Mouse (Mus musculus) embryonic facial prominence, embryonic 13.5 days (tissue): ENCODE measurements around the gene Arl14. TPM values are rescaled to one million over a fixed set of nuclear protein-coding genes. Genes with fewer than 3 reads are reported as not detected.
"Not testable (repeated sequence)": the region's sequence is repeated elsewhere in the genome, so short reads cannot be mapped to it uniquely, and the experiment has no call there.

Source experiments
- ATAC-seq: fragments of 200-750 bp; cut with Nextera tagmentation; 2 replicates; pipeline ENCODE4 v1.8.0; 2017; ENCODE audit warnings: low read depth; ENCODE audit not compliant: insufficient number of reproducible peaks, insufficient read depth, low FRiP score, low TSS enrichment
- H3K27ac ChIP-seq: fragments of 300-500 bp; sonication (generic); 2 replicates; pipeline ENCODE4 v1.5.1; 2015; ENCODE audit warnings: moderate library complexity, mild to moderate bottlenecking, inconsistent platforms
- H3K27me3 ChIP-seq: fragments of 300-500 bp; sonication (generic); 2 replicates; pipeline ENCODE4 v1.6.1; 2015; ENCODE audit warnings: mild to moderate bottlenecking, inconsistent platforms
- H3K36me3 ChIP-seq: fragments of 300-500 bp; sonication (generic); 2 replicates; pipeline ENCODE4 v1.6.1; 2015; ENCODE audit warnings: mild to moderate bottlenecking, inconsistent platforms
- H3K4me1 ChIP-seq: fragments of 300-500 bp; sonication (generic); 2 replicates; pipeline ENCODE4 v1.6.1; 2015; ENCODE audit warnings: inconsistent platforms
- H3K4me2 ChIP-seq: fragments of 300-500 bp; sonication (generic); 2 replicates; pipeline ENCODE4 v1.6.1; 2015; ENCODE audit warnings: moderate library complexity, mild to moderate bottlenecking, inconsistent platforms
- H3K4me3 ChIP-seq: fragments of 300-500 bp; sonication (generic); 2 replicates; pipeline ENCODE4 v1.5.1; 2015; ENCODE audit warnings: mild to moderate bottlenecking, inconsistent platforms
- H3K9ac ChIP-seq: fragments of 300-500 bp; sonication (generic); 2 replicates; pipeline ENCODE4 v1.6.1; 2015; ENCODE audit warnings: mild to moderate bottlenecking, inconsistent platforms
- H3K9me3 ChIP-seq: fragments of 300-500 bp; sonication (generic); 2 replicates; pipeline ENCODE4 v1.6.1; 2016; ENCODE audit warnings: inconsistent platforms
- WGBS: fragments of 180-500 bp; shearing (Covaris S2); methylation state at CpG from one replicate; pipeline ENCODE4 v1.1.7; 2015; ENCODE audit warnings: mixed read lengths; 5-methylcytosine and 5-hydroxymethylcytosine counted together
- polyA plus RNA-seq: library from polyadenylated mRNA; unstranded; fragments of >200 nt; fragmentation: Nextera tagmentation; extraction: Ambion mirVana; gene quantifications from 2 replicates; pipeline ENCODE4 v1.2.1, GENCODE M21; 2015

Gene Arl14
- polyA plus RNA-seq, 1 experiment from 2014 or later = not detected

DNA sequence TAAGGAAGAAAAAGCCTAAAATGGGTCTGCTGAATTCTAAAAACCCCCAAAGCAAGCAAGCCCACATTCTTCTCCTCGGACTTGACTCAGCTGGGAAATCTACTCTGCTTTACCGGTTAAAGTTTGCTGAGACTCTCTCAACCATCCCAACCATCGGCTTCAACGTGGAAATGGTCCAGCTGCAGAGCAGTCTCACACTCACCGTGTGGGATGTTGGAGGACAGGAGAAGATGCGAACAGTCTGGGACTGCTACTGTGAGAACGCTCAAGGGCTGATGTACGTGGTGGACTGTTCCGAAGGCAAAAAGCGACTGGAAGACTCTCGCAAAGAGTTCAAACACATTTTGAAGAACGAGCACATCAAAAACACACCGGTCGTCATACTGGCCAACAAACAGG, 282 bp downstream of the Arl14 start:
- 89% methylated on average over 14 of the region's 14 CpGs for WGBS
- no peak overlapping the region for H3K4me2 ChIP-seq
- no peaks in the 10 kb centered on the region for H3K27me3 ChIP-seq
- H3K36me3 ChIP-seq = no peaks in the 10 kb centered on the region
- no peaks in the 10 kb centered on the region for H3K9me3 ChIP-seq
- ATAC-seq = no peak
- no peak overlapping the region for H3K9ac ChIP-seq
- H3K4me1 ChIP-seq = no peaks in the 10 kb centered on the region
- H3K4me3 ChIP-seq = no peak overlapping the region
- no peak overlapping the region for H3K27ac ChIP-seq

- Histone ChIP-seq H3K4me3 (no peak overlapping the region), H3K4me1 (no peaks in the 10 kb centered on the region), H3K9ac (no peak overlapping the region), H3K4me2 (no peak overlapping the region), H3K27me3 (no peaks in the 10 kb centered on the region), H3K27ac (no peak overlapping the region), H3K9me3 (no peaks in the 10 kb centered on the region), H3K36me3 (no peaks in the 10 kb centered on the region)
- 83% methylated on average over 7 of the region's 7 CpGs for WGBS
- ATAC-seq = no peak
Measured at GRCm38 (mm10) chr3:69222987-69223386, 768 bp downstream of the Arl14 start.

DNA sequence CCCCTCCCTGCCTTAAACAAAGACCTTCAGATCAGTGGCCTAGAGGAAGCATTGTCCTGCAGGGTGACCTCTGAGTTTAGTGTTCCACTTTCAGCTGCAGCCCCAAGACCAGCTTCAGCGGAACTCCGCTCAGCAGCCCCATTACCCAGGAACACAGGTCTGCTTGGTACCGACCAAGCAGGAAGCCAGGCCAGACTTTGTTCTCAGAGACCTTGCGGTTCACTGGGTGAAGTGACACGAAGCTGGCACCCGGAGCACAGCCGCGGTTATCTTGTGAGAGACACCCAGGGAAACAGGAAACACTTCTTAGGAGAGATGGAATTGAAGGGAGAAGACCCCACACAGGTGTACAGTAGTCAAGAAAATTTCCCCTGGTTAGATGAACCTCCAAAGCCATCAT, 1.4 kb downstream of the Arl14 start:
- Histone ChIP-seq H3K4me3 (no peak overlapping the region), H3K36me3 (no peaks in the 10 kb centered on the region), H3K4me1 (no peaks in the 10 kb centered on the region), H3K27me3 (no peaks in the 10 kb centered on the region), H3K4me2 (no peak overlapping the region), H3K9me3 (no peaks in the 10 kb centered on the region), H3K9ac (no peak overlapping the region), H3K27ac (no peak overlapping the region)
- 69% methylated on average over 8 of the region's 8 CpGs for WGBS
- ATAC-seq = no peak

GRCm38 (mm10) chr3:69225019-69225418, 2.8 kb downstream of the Arl14 start:
- no peak for ATAC-seq
- Histone ChIP-seq H3K9ac (no peak overlapping the region), H3K27ac (no peak overlapping the region), H3K27me3 (no peaks in the 10 kb centered on the region), H3K36me3 (no peaks in the 10 kb centered on the region), H3K4me2 (no peak overlapping the region), H3K4me1 (no peaks in the 10 kb centered on the region), H3K9me3 (no peaks in the 10 kb centered on the region), H3K4me3 (no peak overlapping the region)

GRCm38 (mm10) chr3:69226496-69226895, 4.3 kb downstream of the Arl14 start:
- Histone ChIP-seq H3K4me3 (no peak overlapping the region), H3K27me3 (no peaks in the 10 kb centered on the region), H3K27ac (no peak overlapping the region), H3K36me3 (no peaks in the 10 kb centered on the region), H3K9ac (no peak overlapping the region), H3K4me1 (no peaks in the 10 kb centered on the region), H3K9me3 (no peaks in the 10 kb centered on the region), H3K4me2 (no peak overlapping the region)
- WGBS = 59% methylated on average over 2 of the region's 2 CpGs
- no peak for ATAC-seq

GRCm38 (mm10) chr3:69228002-69228401, 5.8 kb downstream of the Arl14 start:
- Histone ChIP-seq H3K9me3 (no peaks in the 10 kb centered on the region), H3K9ac (no peak overlapping the region), H3K4me2 (no peak overlapping the region), H3K4me3 (no peak overlapping the region), H3K36me3 (no peaks in the 10 kb centered on the region), H3K27me3 (no peaks in the 10 kb centered on the region), H3K4me1 (no peaks in the 10 kb centered on the region), H3K27ac (no peak overlapping the region)
- WGBS = 85% methylated on average over 1 of the region's 1 CpGs
- no peak for ATAC-seq

DNA sequence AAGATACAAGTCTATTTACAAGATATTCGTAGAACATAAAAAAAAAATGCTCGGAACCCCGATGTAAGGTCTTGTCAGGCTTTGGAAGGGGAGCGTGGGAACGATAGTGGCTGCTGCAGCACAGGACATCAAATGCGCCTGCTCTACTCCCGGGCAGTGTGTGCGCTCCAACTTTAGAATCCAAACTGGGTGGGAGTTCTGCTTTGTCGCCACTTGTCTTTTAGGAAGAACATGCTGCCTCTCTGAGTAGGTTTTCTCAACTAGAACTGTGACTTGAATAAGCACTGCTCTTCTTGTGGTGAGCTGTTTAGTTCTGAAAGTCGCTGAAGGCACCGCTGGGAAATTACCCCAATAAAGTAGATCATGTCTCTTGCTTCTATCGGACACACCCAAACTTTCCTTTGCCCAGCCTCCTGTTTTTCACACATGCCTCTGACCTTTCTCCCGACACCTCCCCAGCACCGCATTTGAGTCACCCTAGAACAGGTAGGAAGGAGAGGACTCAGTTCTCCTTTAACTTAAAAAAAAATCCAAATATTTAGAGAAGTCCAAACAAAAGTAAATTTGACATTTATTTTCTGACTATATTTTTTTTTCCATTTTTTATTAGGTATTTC, 9.4 kb downstream of the Arl14 start:
- Histone ChIP-seq H3K9ac (no peak overlapping the region), H3K4me2 (no peak overlapping the region), H3K36me3 (no peaks in the 10 kb centered on the region), H3K9me3 (no peaks in the 10 kb centered on the region), H3K27me3 (no peaks in the 10 kb centered on the region), H3K4me3 (no peak overlapping the region), H3K4me1 (no peaks in the 10 kb centered on the region), H3K27ac (no peak overlapping the region)
- ATAC-seq = no peak
- WGBS = 89% methylated on average over 14 of the region's 14 CpGs

GRCm38 (mm10) chr3:69233552-69234189, 11.5 kb downstream of the Arl14 start:
- H3K9me3 ChIP-seq, H3K4me3 ChIP-seq, H3K27ac ChIP-seq, H3K4me2 ChIP-seq, H3K36me3 ChIP-seq, H3K4me1 ChIP-seq, H3K9ac ChIP-seq, H3K27me3 ChIP-seq: not testable (repeated sequence)
- 85% methylated on average over 10 of the region's 10 CpGs for WGBS
- ATAC-seq = peak; percentile 26; the same call in 1 of the 2 replicates

DNA sequence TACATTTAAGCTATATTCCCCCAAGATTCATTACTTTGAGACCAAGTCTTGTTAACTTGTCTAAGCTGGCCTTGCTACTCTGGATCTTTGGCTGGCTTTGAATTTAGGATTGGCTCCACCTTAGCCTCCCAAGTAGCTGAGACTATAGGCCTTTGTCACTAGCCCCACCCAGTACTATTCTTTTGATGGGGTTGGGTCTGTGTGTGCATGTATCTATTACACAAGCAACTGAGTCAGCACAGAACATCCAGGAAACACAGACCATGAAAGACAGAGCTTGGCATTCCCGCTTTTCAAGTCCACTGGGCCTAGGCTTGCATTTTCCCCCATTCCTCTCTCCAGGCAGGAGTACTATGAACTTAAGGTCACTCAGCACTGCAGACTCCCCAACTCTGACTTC, 12.3 kb downstream of the Arl14 start:
- no peak overlapping the region for H3K9ac ChIP-seq
- no peaks in the 10 kb centered on the region for H3K4me1 ChIP-seq
- ATAC-seq = no peak
- no peaks in the 10 kb centered on the region for H3K9me3 ChIP-seq
- no peak overlapping the region for H3K4me3 ChIP-seq
- no peaks in the 10 kb centered on the region for H3K27me3 ChIP-seq
- H3K4me2 ChIP-seq = no peak overlapping the region
- no peak overlapping the region for H3K27ac ChIP-seq
- WGBS = 90% methylated on average over 1 of the region's 1 CpGs
- no peaks in the 10 kb centered on the region for H3K36me3 ChIP-seq

DNA sequence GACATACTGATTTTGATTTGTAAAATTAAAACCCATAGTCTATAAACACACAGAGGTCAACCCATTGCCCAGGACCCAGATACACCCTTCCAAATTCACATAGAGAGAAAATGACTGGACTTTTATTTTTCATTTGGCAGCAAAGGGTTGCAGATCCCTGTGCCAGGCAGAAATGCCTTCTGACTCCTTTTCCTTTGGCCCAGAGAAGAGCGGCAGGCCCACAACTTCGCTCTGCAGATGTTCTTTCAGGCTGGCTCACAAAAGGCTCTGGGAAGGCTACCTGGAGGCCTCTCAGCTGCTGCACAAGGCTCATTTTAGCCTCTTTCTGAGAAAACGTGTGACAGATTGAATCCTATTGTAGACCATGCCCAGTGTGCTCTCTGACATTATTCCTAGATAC, 13.6 kb downstream of the Arl14 start:
- H3K4me1 ChIP-seq = no peaks in the 10 kb centered on the region
- H3K9ac ChIP-seq = no peak overlapping the region
- H3K27ac ChIP-seq = no peak overlapping the region
- no peaks in the 10 kb centered on the region for H3K9me3 ChIP-seq
- no peaks in the 10 kb centered on the region for H3K27me3 ChIP-seq
- no peak for ATAC-seq
- no peak overlapping the region for H3K4me3 ChIP-seq
- H3K36me3 ChIP-seq = no peaks in the 10 kb centered on the region
- H3K4me2 ChIP-seq = no peak overlapping the region
- WGBS = 86% methylated on average over 3 of the region's 3 CpGs

GRCm38 (mm10) chr3:69236491-69236890, 14.3 kb downstream of the Arl14 start:
- Histone ChIP-seq H3K9me3 (no peaks in the 10 kb centered on the region), H3K27ac (no peak overlapping the region), H3K4me1 (no peaks in the 10 kb centered on the region), H3K4me2 (no peak overlapping the region), H3K36me3 (no peaks in the 10 kb centered on the region), H3K27me3 (no peaks in the 10 kb centered on the region), H3K4me3 (no peak overlapping the region), H3K9ac (no peak overlapping the region)
- no peak for ATAC-seq
- 83% methylated on average over 12 of the region's 12 CpGs for WGBS

- Histone ChIP-seq H3K4me2 (peak overlapping the region; percentile 16; the same call in 1 of the 2 replicates), H3K27ac (no peak overlapping the region), H3K36me3 (no peaks in the 10 kb centered on the region), H3K27me3 (no peaks in the 10 kb centered on the region), H3K9ac (no peak overlapping the region), H3K4me1 (0 out of 2 replicates have a peak, but pooled peaks cover 2% of the 10 kb centered on the region), H3K4me3 (no peak overlapping the region), H3K9me3 (no peaks in the 10 kb centered on the region)
- WGBS = 34% methylated on average over 12 of the region's 12 CpGs
- ATAC-seq = no peak
Measured at GRCm38 (mm10) chr3:69238141-69238851, 16.1 kb downstream of the Arl14 start.
